9 mouse cellular contexts compared by ENCODE assay signal in genomic region chr10:63153563-63153962, GRCm38 (mm10). TPM values are rescaled to one million over a fixed set of nuclear protein-coding genes. Genes with fewer than 3 reads are reported as not detected.
DNase-seq lines count a peak whose midpoint lies in the region; ATAC-seq lines count a peak whose summit lies in the region.
"Had no signal": no experiment of that assay in that cellular context is flagged by ENCODE, and none has a peak within 500 bp of the region (broad histone marks: within the 10 kb centered on the region; RNA-seq: fewer than 3 reads in every experiment).

No protein-coding gene starts in this region.

- no peak overlapping the region for H3K27ac ChIP-seq in intestine, embryonic 14.5 days (ENCODE audit: low read depth)
- no peak overlapping the region for H3K27ac ChIP-seq in intestine, embryonic 16.5 days (ENCODE audit: low read length)
- H3K27ac ChIP-seq: lung, embryonic 15.5 days had no signal

- no peak for ATAC-seq in intestine, embryonic 14.5 days (replicated peaks; ENCODE audit: low FRiP score, low TSS enrichment, low read depth)
- no peak for ATAC-seq in intestine, embryonic 16.5 days
- ATAC-seq in neutrophil, adult 5-6 weeks (ENCODE audit: extremely low read depth, insufficient number of reproducible peaks, low FRiP score, poor library complexity, severe bottlenecking), result peak; percentile 78; the same call in 1 of the 2 replicates

- 36% methylated on average over 3 of the region's 3 CpGs for WGBS in intestine, embryonic 14.5 days
- WGBS in intestine, embryonic 16.5 days, result 37% methylated on average over 3 of the region's 3 CpGs

- no peaks in the 10 kb centered on the region for H3K36me3 ChIP-seq in intestine, embryonic 14.5 days (ENCODE audit: control insufficient read depth, insufficient read depth, low read length)
- no peaks in the 10 kb centered on the region for H3K36me3 ChIP-seq in intestine, embryonic 16.5 days (ENCODE audit: control insufficient read depth, insufficient read depth, low read length)
- H3K36me3 ChIP-seq: lung, embryonic 15.5 days had no signal

- DNase-seq in intestine, embryonic 14.5 days (ENCODE audit: low spot score), result peak; percentile 75
- DNase-seq in T-cell, adult 2 months (ENCODE audit: low spot score), result peak; percentile 68
- DNase-seq in cerebellum, postnatal 25 days, result peak; percentile 63 to 83
- DNase-seq in heart, postnatal 14 days, result peak; percentile 78 to 84
- peak; percentile 59 to 80 for DNase-seq in left cerebral cortex, postnatal 10 days (ENCODE audit: extremely low spot score in 1 of 2, low spot score in 2 of 2)
- DNase-seq in thymus, postnatal 10 days (ENCODE audit: low spot score in 2 of 2), result peak; percentile 36 to 77

- intact Hi-C loops in heart, postnatal 14 days (cut with DNase I), result loop anchor here (2.0 to 10.0 kb wide), 2 partner anchors 121 to 155 kb away; no protein-coding TSS in a partner anchor
- intact Hi-C loops in left cerebral cortex, postnatal 10 days (cut with DNase I), result loop anchor here (5.0 kb wide), 2 partner anchors 159 to 224 kb away; no protein-coding TSS in a partner anchor

- H3K9me3 ChIP-seq in intestine, embryonic 14.5 days (ENCODE audit: control insufficient read depth, low read length), result no peaks in the 10 kb centered on the region
- no peaks in the 10 kb centered on the region for H3K9me3 ChIP-seq in intestine, embryonic 16.5 days (ENCODE audit: control insufficient read depth, low read length)
- H3K9me3 ChIP-seq: lung, embryonic 15.5 days had no signal

- H3K9ac ChIP-seq in intestine, embryonic 14.5 days (ENCODE audit: low read length), result no peak overlapping the region
- no peak overlapping the region for H3K9ac ChIP-seq in intestine, embryonic 16.5 days (ENCODE audit: low read depth, low read length)
- H3K9ac ChIP-seq: lung, embryonic 15.5 days had no signal

- no peak overlapping the region for H3K4me2 ChIP-seq in intestine, embryonic 14.5 days (ENCODE audit: low read length)
- H3K4me2 ChIP-seq in intestine, embryonic 16.5 days (ENCODE audit: low read depth, low read length), result no peak overlapping the region
- H3K4me2 ChIP-seq: lung, embryonic 15.5 days had no signal

- H3K27me3 ChIP-seq in intestine, embryonic 14.5 days (replicated peaks; ENCODE audit: control insufficient read depth, insufficient read depth, low read length), result no peaks in the 10 kb centered on the region
- H3K27me3 ChIP-seq in intestine, embryonic 16.5 days (replicated peaks; ENCODE audit: control insufficient read depth, insufficient read depth, low read length), result no peaks in the 10 kb centered on the region
- H3K27me3 ChIP-seq: lung, embryonic 15.5 days had no signal

- H3K4me3 ChIP-seq in intestine, embryonic 14.5 days (ENCODE audit: low read depth, low read length), result no peak overlapping the region
- no peak overlapping the region for H3K4me3 ChIP-seq in intestine, embryonic 16.5 days (ENCODE audit: low read length)
- H3K4me3 ChIP-seq: lung, embryonic 15.5 days had no signal

- H3K4me1 ChIP-seq in intestine, embryonic 14.5 days (replicated peaks; ENCODE audit: control insufficient read depth, insufficient read depth, low read length), result no peaks in the 10 kb centered on the region
- H3K4me1 ChIP-seq in intestine, embryonic 16.5 days (ENCODE audit: control insufficient read depth, insufficient read depth, low read length), result no peaks in the 10 kb centered on the region; the same call in 1 of the 2 replicates
- H3K4me1 ChIP-seq: lung, embryonic 15.5 days had no signal

RNA-seq across cellular contexts. Expression of gene Mypn, which starts 50.2 kb away (rescaled TPM):
- not detected in 2 replicates for polyA plus RNA-seq in intestine, embryonic 14.5 days (2014; fragmentation: Nextera tagmentation; extraction: Ambion mirVana)
- polyA plus RNA-seq in intestine, embryonic 16.5 days (2015; fragmentation: Nextera tagmentation; extraction: Ambion mirVana), result not detected in 2 replicates
- 10 to 100 TPM; 82.5 to 90.9 TPM for total RNA-seq in heart, postnatal 14 days (2021)
- total RNA-seq in left cerebral cortex, postnatal 10 days (2021), result 1 to 10 TPM; 5.6 to 7.5 TPM
- total RNA-seq in neutrophil, adult 5-6 weeks (2017), result not detected in 2 replicates

RNA-seq across cellular contexts. Expression of gene Atoh7, which starts 54.1 kb away (rescaled TPM):
- 0.11 TPM in 1 of 2 replicates, not detected in the other for polyA plus RNA-seq in intestine, embryonic 14.5 days (2014; fragmentation: Nextera tagmentation; extraction: Ambion mirVana)
- not detected in 2 replicates for polyA plus RNA-seq in intestine, embryonic 16.5 days (2015; fragmentation: Nextera tagmentation; extraction: Ambion mirVana)
- not detected for total RNA-seq in heart, postnatal 14 days (2021)
- 1 to 10 TPM; 1.6 to 1.9 TPM for total RNA-seq in left cerebral cortex, postnatal 10 days (2021)
- not detected in 2 replicates for total RNA-seq in neutrophil, adult 5-6 weeks (2017)
- polyA plus RNA-seq: lung, embryonic 15.5 days had no signal

Comparison
In these comparisons a context has a peak if more than half of its experiments do, and no peak if none do; other contexts are left out.
1. RNA of gene Mypn, which starts 50.2 kb away (total RNA-seq): 82.5 to 90.9 TPM in heart, postnatal 14 days; 5.6 to 7.5 TPM in left cerebral cortex, postnatal 10 days and not detected in neutrophil, adult 5-6 weeks; every median in the first group is over 4 times any median in the second.
2. Peak in every context shown above with its lines, with median percentiles within 50 percentile points of each other: DNase-seq.